Mouse (Mus musculus): ENCODE measurements around the gene Acan. TPM values are rescaled to one million over a fixed set of nuclear protein-coding genes. Genes with fewer than 3 reads are reported as not detected.
A peak's percentile ranks its signal among the peaks of the same experiment; 100 is the strongest.

The Acan gene
- polyA plus RNA-seq, 1 experiment from 2014 or later, result 0.43 TPM

DNA sequence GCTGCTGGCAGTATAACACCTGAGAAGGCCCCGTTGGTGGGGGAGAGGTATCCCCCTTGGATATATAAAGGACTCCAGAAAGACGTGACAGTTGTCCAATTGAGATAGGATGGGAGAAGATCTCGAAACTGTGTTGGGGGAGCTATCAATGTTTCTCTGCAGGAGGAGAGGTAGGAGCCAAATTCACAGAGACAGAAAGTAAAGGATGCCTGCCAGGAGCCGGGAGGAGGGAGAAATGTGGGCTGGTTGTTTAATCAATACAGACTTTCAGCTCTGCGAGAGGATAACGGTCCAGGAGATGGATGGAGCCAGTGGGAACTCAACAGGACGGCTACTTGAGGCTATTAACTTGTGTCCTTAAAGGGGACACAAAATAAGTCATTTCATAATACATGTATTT lies 14.2 kb downstream of the Acan start:
- Histone ChIP-seq H3K36me3 (ENCODE audit: control insufficient read depth, insufficient read depth, low read length) (no peaks in the 10 kb centered on the region), H3K4me1 (ENCODE audit: control insufficient read depth, insufficient read depth, low read length) (no peaks in the 10 kb centered on the region), H3K4me2 (replicated peaks; ENCODE audit: low read depth, low read length) (no peak overlapping the region), H3K9me3 (ENCODE audit: control insufficient read depth, low read length) (no peaks in the 10 kb centered on the region), H3K27me3 (ENCODE audit: control insufficient read depth, insufficient read depth, low read length) (no peaks in the 10 kb centered on the region), H3K27ac (ENCODE audit: low read depth, low read length) (no peak overlapping the region), H3K9ac (ENCODE audit: low read depth, low read length) (no peak overlapping the region), H3K4me3 (ENCODE audit: low read length) (no peak overlapping the region)
- 62% methylated on average over 7 of the region's 7 CpGs for WGBS
- no peak for ATAC-seq (ENCODE audit: low FRiP score, low TSS enrichment)

DNA sequence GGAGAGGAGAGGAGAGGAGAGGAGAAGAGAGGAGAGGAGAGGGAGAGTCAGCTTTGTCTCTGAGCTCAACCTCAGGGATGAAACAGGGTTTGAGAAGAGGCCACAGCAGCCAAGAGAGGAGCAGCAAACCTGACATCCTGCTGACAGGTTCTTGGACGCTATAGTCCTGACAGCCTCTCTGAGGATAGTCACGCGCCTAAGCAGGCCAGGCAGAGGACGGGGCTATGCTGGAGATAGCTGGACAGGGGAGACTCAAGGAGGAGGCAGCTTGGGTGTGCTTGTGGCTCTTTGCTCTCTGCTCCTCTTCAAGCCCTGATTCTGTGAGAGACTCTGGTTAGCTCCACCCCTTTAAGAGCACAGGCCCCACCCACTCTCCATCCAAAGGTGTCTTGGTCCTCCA lies 14.9 kb downstream of the Acan start:
- Histone ChIP-seq H3K9me3 (ENCODE audit: control insufficient read depth, low read length) (no peaks in the 10 kb centered on the region), H3K4me2 (replicated peaks; ENCODE audit: low read depth, low read length) (no peak overlapping the region), H3K27me3 (ENCODE audit: control insufficient read depth, insufficient read depth, low read length) (no peaks in the 10 kb centered on the region), H3K9ac (ENCODE audit: low read depth, low read length) (no peak overlapping the region), H3K36me3 (ENCODE audit: control insufficient read depth, insufficient read depth, low read length) (no peaks in the 10 kb centered on the region), H3K4me3 (ENCODE audit: low read length) (no peak overlapping the region), H3K4me1 (ENCODE audit: control insufficient read depth, insufficient read depth, low read length) (no peaks in the 10 kb centered on the region), H3K27ac (ENCODE audit: low read depth, low read length) (no peak overlapping the region)
- WGBS, result 49% methylated on average over 4 of the region's 4 CpGs
- ATAC-seq (ENCODE audit: low FRiP score, low TSS enrichment), result no peak

DNA sequence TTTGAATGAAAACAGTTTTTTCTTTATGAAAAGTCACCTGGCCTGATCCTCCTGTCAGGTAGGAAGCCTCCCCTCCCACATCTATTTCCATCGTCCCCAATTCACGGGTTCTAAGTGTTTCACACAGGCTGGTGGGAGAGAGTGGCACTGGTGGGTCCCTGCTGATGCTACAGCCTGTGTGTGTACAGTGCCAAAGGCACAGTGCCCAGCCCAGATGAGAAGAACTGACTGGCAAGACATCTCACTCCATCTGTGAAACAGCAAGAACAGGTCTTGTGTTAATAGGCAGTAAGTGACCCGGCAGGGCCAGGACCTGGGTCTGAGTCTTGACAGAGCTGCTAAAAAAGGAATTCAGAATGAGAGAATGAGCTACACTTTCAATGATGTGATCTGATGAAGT lies 25.9 kb downstream of the Acan start:
- no peak overlapping the region for H3K4me3 ChIP-seq (ENCODE audit: low read length)
- WGBS, result 60% methylated on average over 3 of the region's 3 CpGs
- no peaks in the 10 kb centered on the region for H3K27me3 ChIP-seq (ENCODE audit: control insufficient read depth, insufficient read depth, low read length)
- no peaks in the 10 kb centered on the region for H3K9me3 ChIP-seq (ENCODE audit: control insufficient read depth, low read length)
- no peak overlapping the region for H3K27ac ChIP-seq (ENCODE audit: low read depth, low read length)
- H3K36me3 ChIP-seq (ENCODE audit: control insufficient read depth, insufficient read depth, low read length), result no peaks in the 10 kb centered on the region
- no peak overlapping the region for H3K9ac ChIP-seq (ENCODE audit: low read depth, low read length)
- H3K4me2 ChIP-seq (replicated peaks; ENCODE audit: low read depth, low read length), result no peak overlapping the region
- no peaks in the 10 kb centered on the region for H3K4me1 ChIP-seq (ENCODE audit: control insufficient read depth, insufficient read depth, low read length)
- ATAC-seq (ENCODE audit: low FRiP score, low TSS enrichment), result no peak

DNA sequence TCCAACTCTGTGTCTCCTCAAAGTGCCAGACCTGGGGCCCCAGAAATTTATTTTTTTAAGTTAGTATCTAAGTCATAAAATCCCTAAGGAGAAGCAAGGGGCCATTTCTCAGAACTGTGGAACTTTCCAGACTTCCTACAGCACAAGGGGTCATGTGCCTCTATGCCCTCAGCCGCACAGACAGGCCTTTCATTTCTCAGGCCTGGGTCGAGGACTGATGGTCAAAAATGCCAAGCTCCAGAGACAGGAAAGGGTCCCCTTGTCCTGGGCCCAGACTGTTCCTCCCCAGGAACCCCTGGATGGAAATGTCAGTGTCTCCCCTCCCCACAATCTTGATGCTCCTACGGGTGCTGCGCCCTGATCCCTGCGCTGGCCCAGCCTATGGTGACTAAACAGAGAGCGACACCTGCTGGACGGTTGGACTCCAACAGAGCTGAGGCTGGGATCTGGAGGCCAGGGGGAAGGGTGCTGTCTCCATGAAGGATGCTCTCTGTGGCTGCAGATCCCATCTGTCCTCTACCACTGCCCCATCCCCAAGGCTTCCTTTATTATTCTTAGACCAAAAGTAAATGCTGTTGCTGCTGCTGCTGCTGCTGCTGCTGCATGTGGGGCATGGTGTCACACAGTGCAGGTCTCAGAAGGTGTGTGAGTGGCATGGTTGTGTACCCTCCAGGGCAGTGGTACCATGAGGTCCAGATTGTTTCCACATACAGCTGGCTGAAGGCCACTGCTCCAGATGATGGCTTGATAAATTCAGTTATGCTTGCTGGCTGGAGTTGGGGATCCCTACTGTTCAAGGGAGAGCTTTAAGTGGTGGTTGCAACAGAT lies 27.5 kb downstream of the Acan start:
- no peak overlapping the region for H3K4me3 ChIP-seq (ENCODE audit: low read length)
- no peak overlapping the region for H3K27ac ChIP-seq (ENCODE audit: low read depth, low read length)
- H3K9ac ChIP-seq (ENCODE audit: low read depth, low read length), result no peak overlapping the region
- no peaks in the 10 kb centered on the region for H3K36me3 ChIP-seq (ENCODE audit: control insufficient read depth, insufficient read depth, low read length)
- H3K4me1 ChIP-seq (ENCODE audit: control insufficient read depth, insufficient read depth, low read length), result no peaks in the 10 kb centered on the region
- no peaks in the 10 kb centered on the region for H3K27me3 ChIP-seq (ENCODE audit: control insufficient read depth, insufficient read depth, low read length)
- peak; percentile 68; the same call in 1 of the 2 replicates for ATAC-seq (ENCODE audit: low FRiP score, low TSS enrichment)
- no peaks in the 10 kb centered on the region for H3K9me3 ChIP-seq (ENCODE audit: control insufficient read depth, low read length)
- WGBS, result 18% methylated on average over 7 of the region's 7 CpGs
- no peak overlapping the region for H3K4me2 ChIP-seq (replicated peaks; ENCODE audit: low read depth, low read length)

DNA sequence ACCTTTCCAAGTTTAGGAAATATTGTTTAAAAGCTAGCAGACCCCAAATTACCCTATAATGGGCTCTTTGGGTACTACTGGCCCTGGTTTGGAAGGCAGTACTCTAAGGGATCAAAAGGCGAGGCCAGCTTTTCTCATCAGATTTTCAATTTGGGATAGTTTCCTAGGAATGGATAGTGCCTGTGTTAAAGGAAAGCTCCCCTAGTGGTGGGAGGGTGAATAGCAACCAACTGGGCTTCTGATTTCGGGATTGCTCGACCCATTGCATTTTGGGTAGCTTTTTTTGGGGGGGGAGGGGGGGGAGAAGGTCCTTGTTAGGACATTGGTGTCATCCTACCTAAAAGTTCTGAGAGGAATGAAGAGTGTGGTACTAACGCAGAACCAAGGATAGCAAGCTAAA lies 35.8 kb downstream of the Acan start:
- H3K36me3 ChIP-seq (ENCODE audit: control insufficient read depth, insufficient read depth, low read length), result no peaks in the 10 kb centered on the region
- no peak for ATAC-seq (ENCODE audit: low FRiP score, low TSS enrichment)
- WGBS, result 74% methylated on average over 4 of the region's 4 CpGs
- H3K4me1 ChIP-seq (ENCODE audit: control insufficient read depth, insufficient read depth, low read length), result no peaks in the 10 kb centered on the region
- no peaks in the 10 kb centered on the region for H3K9me3 ChIP-seq (ENCODE audit: control insufficient read depth, low read length)
- H3K4me2 ChIP-seq (replicated peaks; ENCODE audit: low read depth, low read length), result no peak overlapping the region
- H3K27me3 ChIP-seq (ENCODE audit: control insufficient read depth, insufficient read depth, low read length), result no peaks in the 10 kb centered on the region
- no peak overlapping the region for H3K27ac ChIP-seq (ENCODE audit: low read depth, low read length)
- no peak overlapping the region for H3K9ac ChIP-seq (ENCODE audit: low read depth, low read length)
- no peak overlapping the region for H3K4me3 ChIP-seq (ENCODE audit: low read length)

DNA sequence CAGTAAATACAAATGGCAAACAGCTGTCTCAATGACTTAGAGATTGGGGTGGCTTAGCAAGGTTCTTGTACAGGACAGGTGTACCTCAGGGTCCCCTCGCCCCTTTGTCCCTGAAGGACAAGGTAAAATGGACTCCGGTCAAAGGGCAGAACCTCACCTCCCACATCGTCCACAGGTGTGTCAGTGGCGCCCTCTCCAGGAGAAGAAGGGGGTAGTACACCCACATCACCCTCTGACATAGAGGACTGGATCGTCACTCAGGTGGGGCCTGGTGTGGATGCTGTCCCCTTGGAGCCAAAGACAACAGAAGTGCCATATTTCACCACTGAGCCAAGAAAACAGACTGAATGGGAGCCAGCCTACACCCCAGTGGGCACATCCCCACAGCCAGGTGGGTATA lies 43.2 kb downstream of the Acan start:
- Histone ChIP-seq H3K27ac (ENCODE audit: low read depth, low read length) (no peak overlapping the region), H3K4me1 (ENCODE audit: control insufficient read depth, insufficient read depth, low read length) (no peaks in the 10 kb centered on the region), H3K4me3 (ENCODE audit: low read length) (no peak overlapping the region), H3K9ac (ENCODE audit: low read depth, low read length) (no peak overlapping the region), H3K9me3 (ENCODE audit: control insufficient read depth, low read length) (no peaks in the 10 kb centered on the region), H3K36me3 (ENCODE audit: control insufficient read depth, insufficient read depth, low read length) (no peaks in the 10 kb centered on the region), H3K4me2 (replicated peaks; ENCODE audit: low read depth, low read length) (no peak overlapping the region), H3K27me3 (ENCODE audit: control insufficient read depth, insufficient read depth, low read length) (no peaks in the 10 kb centered on the region)
- 78% methylated on average over 5 of the region's 5 CpGs for WGBS
- ATAC-seq (ENCODE audit: low FRiP score, low TSS enrichment), result no peak

DNA sequence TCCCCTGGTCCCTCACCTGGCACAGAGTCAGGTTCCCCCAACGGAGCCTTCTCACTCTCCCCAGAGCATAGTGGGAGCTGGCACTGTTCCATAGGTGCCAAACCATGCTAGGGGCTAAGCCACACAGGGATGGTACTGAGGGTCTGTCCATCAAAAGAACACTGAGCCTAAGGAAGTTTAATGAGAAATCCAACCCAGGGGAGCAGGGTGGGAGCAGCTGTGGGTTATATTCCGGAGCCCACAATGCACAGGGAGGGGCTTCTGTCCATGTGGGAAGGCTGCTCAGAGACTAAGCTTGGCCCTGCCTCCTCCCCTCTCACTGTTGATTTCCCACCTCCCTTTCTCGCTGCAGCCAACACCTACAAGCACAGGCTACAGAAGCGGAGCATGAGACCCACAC lies 60.6 kb downstream of the Acan start:
- no peaks in the 10 kb centered on the region for H3K4me1 ChIP-seq (ENCODE audit: control insufficient read depth, insufficient read depth, low read length)
- no peaks in the 10 kb centered on the region for H3K27me3 ChIP-seq (ENCODE audit: control insufficient read depth, insufficient read depth, low read length)
- WGBS, result 58% methylated on average over 4 of the region's 4 CpGs
- ATAC-seq (ENCODE audit: low FRiP score, low TSS enrichment), result peak; percentile 32; the same call in 1 of the 2 replicates
- H3K9ac ChIP-seq (ENCODE audit: low read depth, low read length), result no peak overlapping the region
- no peaks in the 10 kb centered on the region for H3K36me3 ChIP-seq (ENCODE audit: control insufficient read depth, insufficient read depth, low read length)
- no peak overlapping the region for H3K27ac ChIP-seq (ENCODE audit: low read depth, low read length)
- H3K9me3 ChIP-seq (ENCODE audit: control insufficient read depth, low read length), result no peaks in the 10 kb centered on the region
- H3K4me2 ChIP-seq (replicated peaks; ENCODE audit: low read depth, low read length), result no peak overlapping the region
- H3K4me3 ChIP-seq (ENCODE audit: low read length), result no peak overlapping the region

DNA sequence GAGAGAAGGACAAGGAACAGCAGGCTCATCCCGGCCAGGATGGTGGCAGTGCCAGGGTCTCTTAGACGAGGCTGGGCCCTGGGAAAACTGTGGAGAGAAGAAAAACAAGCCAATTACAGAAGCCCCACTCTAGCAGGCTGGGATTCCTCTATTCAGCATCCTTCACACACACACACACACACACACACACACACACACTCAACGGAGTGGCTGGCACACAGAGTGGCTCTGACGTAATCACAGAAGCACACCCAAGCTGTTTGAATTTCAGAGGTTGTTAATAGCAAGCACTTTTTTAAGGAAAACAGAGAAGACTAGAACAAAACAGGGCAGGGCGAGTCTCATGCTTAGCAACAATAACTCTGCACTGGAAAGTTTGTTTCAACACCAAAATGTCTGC lies 70.2 kb downstream of the Acan start:
- Histone ChIP-seq H3K9ac (ENCODE audit: low read depth, low read length) (no peak overlapping the region), H3K4me1 (ENCODE audit: control insufficient read depth, insufficient read depth, low read length) (0 out of 2 replicates have a peak, but pooled peaks cover 2% of the 10 kb centered on the region), H3K4me3 (ENCODE audit: low read length) (no peak overlapping the region), H3K9me3 (ENCODE audit: control insufficient read depth, low read length) (no peaks in the 10 kb centered on the region), H3K36me3 (ENCODE audit: control insufficient read depth, insufficient read depth, low read length) (no peaks in the 10 kb centered on the region), H3K27ac (ENCODE audit: low read depth, low read length) (no peak overlapping the region), H3K4me2 (replicated peaks; ENCODE audit: low read depth, low read length) (no peak overlapping the region), H3K27me3 (ENCODE audit: control insufficient read depth, insufficient read depth, low read length) (no peaks in the 10 kb centered on the region)
- 76% methylated on average over 5 of the region's 5 CpGs for WGBS
- ATAC-seq (ENCODE audit: low FRiP score, low TSS enrichment), result no peak

DNA sequence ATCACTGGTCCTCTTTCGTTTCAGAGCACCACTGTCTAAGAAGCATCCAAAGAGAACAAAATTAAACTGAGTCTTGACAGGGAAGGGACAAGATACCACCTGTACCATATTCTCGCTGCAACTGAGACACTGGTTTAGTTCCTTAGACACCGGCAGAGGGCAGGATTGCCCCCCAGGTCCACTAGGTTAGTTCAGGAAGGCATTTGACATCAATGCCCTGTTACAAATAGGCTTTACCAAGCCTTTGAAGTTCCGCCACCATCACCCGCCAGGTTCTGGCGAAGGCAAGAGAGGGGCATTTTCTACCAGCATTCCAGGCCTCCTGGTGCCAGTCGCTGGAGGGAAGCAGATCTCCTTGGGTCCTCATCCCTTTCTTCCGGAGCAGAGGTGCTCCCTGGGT lies 76.6 kb downstream of the Acan start:
- H3K4me2 ChIP-seq (replicated peaks; ENCODE audit: low read depth, low read length), result peak overlapping the region; percentile 58
- H3K27ac ChIP-seq (ENCODE audit: low read depth, low read length), result no peak overlapping the region
- H3K4me3 ChIP-seq (ENCODE audit: low read length), result peak overlapping the region; percentile 37; the same call in 1 of the 2 replicates
- H3K27me3 ChIP-seq (ENCODE audit: control insufficient read depth, insufficient read depth, low read length), result no peaks in the 10 kb centered on the region; the same call in 1 of the 2 replicates
- no peak for ATAC-seq (ENCODE audit: low FRiP score, low TSS enrichment)
- H3K9me3 ChIP-seq (ENCODE audit: control insufficient read depth, low read length), result no peaks in the 10 kb centered on the region
- peaks cover 23% of the 10 kb centered on the region for H3K4me1 ChIP-seq (ENCODE audit: control insufficient read depth, insufficient read depth, low read length)
- H3K36me3 ChIP-seq (ENCODE audit: control insufficient read depth, insufficient read depth, low read length), result peaks cover 13% of the 10 kb centered on the region; the same call in 1 of the 2 replicates
- WGBS, result 11% methylated on average over 8 of the region's 8 CpGs
- peak overlapping the region; percentile 42; the same call in 1 of the 2 replicates for H3K9ac ChIP-seq (ENCODE audit: low read depth, low read length)
